Mouse (Mus musculus) cerebellum, adult 2 months (tissue): ENCODE results near the gene Ripk4. TPM values are rescaled to one million over a fixed set of nuclear protein-coding genes. Genes with fewer than 3 reads are reported as not detected.
A peak's percentile ranks its signal among the peaks of the same experiment; 100 is the strongest.

Source experiments
- DNase-seq, 2 experiments: peaks; one replicate each; pipeline ENCODE4 v3.0.0; 2021
- H3K27ac ChIP-seq: fragments of 200-500 bp; 2 replicates; pipeline ENCODE4 v1.5.1; 2012; ENCODE audit warnings: low read length, control low read depth, inconsistent platforms; ENCODE audit not compliant: insufficient read depth
- H3K27me3 ChIP-seq: fragments of 200-500 bp; 2 replicates; pipeline ENCODE4 v1.6.1; 2012; ENCODE audit warnings: inconsistent platforms, mild to moderate bottlenecking, low read length, moderate library complexity; ENCODE audit not compliant: control insufficient read depth, insufficient read depth
- H3K4me1 ChIP-seq: fragments of 200-500 bp; 2 replicates; pipeline ENCODE4 v1.6.1; 2011; ENCODE audit warnings: low read length; ENCODE audit not compliant: control insufficient read depth, insufficient read depth
- H3K4me3 ChIP-seq: fragments of 200-500 bp; replicated peaks from 2 replicates; pipeline ENCODE3; 2011; ENCODE audit warnings: mild to moderate bottlenecking, low read depth, low read length, control low read depth; ENCODE audit not compliant: insufficient read depth
- CTCF ChIP-seq: fragments of 200-500 bp; IDR thresholded peaks from 2 replicates; pipeline ENCODE4 v1.5.1; 2011; ENCODE audit warnings: low read depth, mild to moderate bottlenecking, control low read depth, low read length, moderate library complexity, borderline replicate concordance; ENCODE audit not compliant: insufficient read depth
- POLR2A ChIP-seq: fragments of 200-500 bp; IDR thresholded peaks from 2 replicates; pipeline ENCODE4 v1.6.1; 2011; ENCODE audit warnings: low read length, control low read depth, borderline replicate concordance; ENCODE audit not compliant: insufficient read depth
- WGBS: fragments of 180-500 bp; shearing (Covaris S2); methylation state at CpG from one replicate; pipeline ENCODE4 v1.1.7; 2018; 5-methylcytosine and 5-hydroxymethylcytosine counted together
- polyA plus RNA-seq: library from polyadenylated mRNA; depleted of rRNA; stranded (reverse); fragments of >200 nt; gene quantifications from 2 replicates; pipeline ENCODE4 v1.2.3, GENCODE M21; 2012

Ripk4 gene
- polyA plus RNA-seq, 1 experiment: 0.51 TPM

- H3K4me3 ChIP-seq: no peak overlapping the region
- DNase-seq: no peak
- no peaks in the 10 kb centered on the region for H3K4me1 ChIP-seq
- no peak overlapping the region for H3K27ac ChIP-seq
- TF ChIP-seq CTCF (no peak), POLR2A (no peak)
- H3K27me3 ChIP-seq: no peaks in the 10 kb centered on the region
- WGBS: 93% methylated on average over 1 of the region's 1 CpGs
Observed at GRCm38 (mm10) chr16:97730321-97730720, 33.3 kb downstream of the Ripk4 start.

GRCm38 (mm10) chr16:97726436-97726835, 37.2 kb downstream of the Ripk4 start:
- H3K27me3 ChIP-seq: no peaks in the 10 kb centered on the region
- no peaks in the 10 kb centered on the region for H3K4me1 ChIP-seq
- H3K27ac ChIP-seq: no peak overlapping the region
- TF ChIP-seq POLR2A (no peak), CTCF (no peak)
- no peak for DNase-seq
- 56% methylated on average over 3 of the region's 3 CpGs for WGBS
- no peak overlapping the region for H3K4me3 ChIP-seq

GRCm38 (mm10) chr16:97720093-97720492, 43.5 kb downstream of the Ripk4 start:
- H3K4me1 ChIP-seq: no peaks in the 10 kb centered on the region
- WGBS: 96% methylated on average over 1 of the region's 1 CpGs
- no peak overlapping the region for H3K4me3 ChIP-seq
- TF ChIP-seq POLR2A: no peak
- TF ChIP-seq CTCF: no peak
- DNase-seq: no peak
- no peaks in the 10 kb centered on the region for H3K27me3 ChIP-seq
- no peak overlapping the region for H3K27ac ChIP-seq

- H3K4me3 ChIP-seq: no peak overlapping the region
- H3K27ac ChIP-seq: no peak overlapping the region
- no peak for TF ChIP-seq POLR2A
- no peak for TF ChIP-seq CTCF
- H3K4me1 ChIP-seq: no peaks in the 10 kb centered on the region
- H3K27me3 ChIP-seq: no peaks in the 10 kb centered on the region
- DNase-seq: no peak
Observed at GRCm38 (mm10) chr16:97719392-97719983, 44.1 kb downstream of the Ripk4 start.

- no peak for DNase-seq
- no peaks in the 10 kb centered on the region for H3K4me1 ChIP-seq
- H3K4me3 ChIP-seq: no peak overlapping the region
- H3K27ac ChIP-seq: no peak overlapping the region
- H3K27me3 ChIP-seq: no peaks in the 10 kb centered on the region
- TF ChIP-seq POLR2A (no peak), CTCF (no peak)
- 80% methylated on average over 6 of the region's 6 CpGs for WGBS
Observed at GRCm38 (mm10) chr16:97716567-97716966, 47.0 kb downstream of the Ripk4 start.

- no peak for DNase-seq
- Histone ChIP-seq H3K27ac (no peak overlapping the region), H3K27me3 (no peaks in the 10 kb centered on the region), H3K4me3 (no peak overlapping the region), H3K4me1 (no peaks in the 10 kb centered on the region)
- TF ChIP-seq POLR2A: no peak
Observed at GRCm38 (mm10) chr16:97712129-97712528, 51.5 kb downstream of the Ripk4 start.

GRCm38 (mm10) chr16:97701871-97702270, 61.7 kb downstream of the Ripk4 start:
- Histone ChIP-seq H3K4me3 (no peak overlapping the region), H3K27me3 (no peaks in the 10 kb centered on the region), H3K4me1 (no peaks in the 10 kb centered on the region), H3K27ac (no peak overlapping the region; the same call in 1 of the 2 replicates)
- WGBS: 8% methylated on average over 1 of the region's 1 CpGs
- peak; percentile 5 to 36 for DNase-seq
- no peak for TF ChIP-seq POLR2A
- no peak for TF ChIP-seq CTCF

GRCm38 (mm10) chr16:97697769-97698168, 65.8 kb downstream of the Ripk4 start:
- Histone ChIP-seq H3K4me1 (no peaks in the 10 kb centered on the region), H3K27me3 (no peaks in the 10 kb centered on the region), H3K4me3 (no peak overlapping the region), H3K27ac (no peak overlapping the region)
- TF ChIP-seq CTCF (no peak), POLR2A (no peak)
- WGBS: 28% methylated on average over 1 of the region's 1 CpGs
- no peak for DNase-seq
